Mouse (Mus musculus) heart, adult 9 months (tissue): ENCODE data around the gene Gabra3.

Source experiments
- DNase-seq, 2 experiments: peaks; one replicate each; pipeline ENCODE4 v3.0.0; 2022; ENCODE audit warnings: low spot score in 2 of 2

The Gabra3 gene

DNA sequence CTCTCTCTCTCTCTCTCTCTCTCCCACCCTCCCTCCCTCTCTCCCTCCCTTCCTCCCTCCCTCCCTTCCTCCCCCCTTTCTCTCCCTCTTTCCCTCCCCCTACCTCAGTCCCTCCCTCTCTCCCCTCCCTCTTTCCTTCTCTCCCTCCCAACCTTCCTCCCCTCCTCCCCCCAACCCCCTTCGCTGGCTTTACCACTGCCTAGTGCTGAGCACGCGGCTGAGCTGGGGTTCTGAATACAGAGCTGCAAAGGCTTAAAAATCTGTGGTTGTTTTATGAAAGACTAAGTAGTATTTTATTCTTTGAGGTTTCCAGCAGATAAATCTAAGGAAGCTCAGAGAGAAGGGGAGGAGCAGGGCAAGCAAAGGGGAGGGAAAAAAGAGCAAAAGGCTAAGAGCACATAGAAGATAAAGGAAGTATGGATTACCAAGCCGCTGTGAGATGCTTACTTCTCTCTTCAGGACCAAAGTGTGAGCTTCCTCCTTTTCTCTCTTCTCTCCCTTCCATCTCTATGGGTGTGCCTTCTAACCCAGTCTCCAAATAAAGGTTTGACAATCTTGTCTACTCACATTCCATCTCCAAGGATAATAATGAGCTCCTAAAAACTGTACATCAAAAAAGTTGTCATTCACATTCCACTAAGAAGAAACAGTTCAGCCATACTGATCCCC, at the start of gene Gabra3:
TSS of gene Gabra3 (minus strand) at position 619 of the 669 bp plus-strand sequence.
- DNase-seq, result no peak

- DNase-seq, result no peak
Observed at GRCm38 (mm10) chrX:72655789-72656188, 859 bp downstream of the Gabra3 start.

GRCm38 (mm10) chrX:72655381-72655780, 1.3 kb downstream of the Gabra3 start:
- no peak for DNase-seq

- no peak for DNase-seq
Observed at GRCm38 (mm10) chrX:72650688-72651087, 6.0 kb downstream of the Gabra3 start.

DNA sequence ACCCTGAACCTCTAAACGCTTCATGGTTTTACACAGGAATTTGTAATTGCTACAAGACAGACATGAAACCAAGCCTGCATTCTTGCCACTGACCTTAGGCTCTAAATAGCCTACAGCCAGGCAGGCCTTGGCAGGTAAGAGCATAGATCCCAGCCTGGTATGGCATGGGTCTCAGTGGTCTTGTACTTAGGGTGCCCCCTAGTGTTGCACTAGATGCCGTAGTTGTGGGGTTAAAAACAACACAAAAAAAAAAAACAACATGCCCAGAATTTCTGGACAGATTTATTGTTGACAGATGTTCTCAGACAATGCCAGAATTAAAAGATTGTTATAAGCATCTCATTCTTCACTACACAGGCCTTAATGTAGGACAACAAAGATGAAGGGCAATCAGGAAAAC, 12.0 kb downstream of the Gabra3 start:
- no peak for DNase-seq

GRCm38 (mm10) chrX:72497284-72497683, 159.4 kb downstream of the Gabra3 start:
- DNase-seq, result no peak

- DNase-seq, result no peak
Observed at GRCm38 (mm10) chrX:72489806-72490205, 166.8 kb downstream of the Gabra3 start.

DNA sequence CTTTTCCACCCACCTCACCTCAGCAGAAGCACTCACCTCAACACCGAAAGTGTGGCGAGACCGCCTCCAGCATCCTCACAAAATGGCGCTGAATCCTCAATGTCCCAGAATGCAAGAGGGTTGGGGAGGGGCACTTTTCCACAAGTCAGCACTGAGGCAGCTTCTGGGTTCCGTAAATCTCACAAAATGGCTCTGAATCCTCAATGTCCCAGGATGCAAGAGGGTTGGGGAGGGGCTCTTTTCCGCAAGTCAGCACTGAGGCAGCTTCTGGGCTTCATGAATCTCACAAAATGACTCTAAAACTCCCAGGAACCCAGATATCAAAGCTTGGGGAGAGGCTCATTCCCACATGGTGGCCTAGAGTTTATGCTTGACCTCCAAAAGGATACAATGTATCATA, 269.9 kb downstream of the Gabra3 start, which contains the start of gene Magea10:
TSS of gene Magea10 (minus strand) at position 101 of the 400 bp plus-strand sequence.
- DNase-seq, result no peak
